Mouse (Mus musculus): ENCODE measurements around the gene Srd5a2.
"Not testable (repeated sequence)": the region's sequence is repeated elsewhere in the genome, so short reads cannot be mapped to it uniquely, and the experiment has no call there.

Srd5a2 gene

GRCm38 (mm10) chr17:74047210-74048082 is at the start of gene Srd5a2:
Gene Srd5a2, minus strand, starts transcription at chr17:74047916.
- DNase-seq, result no peak

DNA sequence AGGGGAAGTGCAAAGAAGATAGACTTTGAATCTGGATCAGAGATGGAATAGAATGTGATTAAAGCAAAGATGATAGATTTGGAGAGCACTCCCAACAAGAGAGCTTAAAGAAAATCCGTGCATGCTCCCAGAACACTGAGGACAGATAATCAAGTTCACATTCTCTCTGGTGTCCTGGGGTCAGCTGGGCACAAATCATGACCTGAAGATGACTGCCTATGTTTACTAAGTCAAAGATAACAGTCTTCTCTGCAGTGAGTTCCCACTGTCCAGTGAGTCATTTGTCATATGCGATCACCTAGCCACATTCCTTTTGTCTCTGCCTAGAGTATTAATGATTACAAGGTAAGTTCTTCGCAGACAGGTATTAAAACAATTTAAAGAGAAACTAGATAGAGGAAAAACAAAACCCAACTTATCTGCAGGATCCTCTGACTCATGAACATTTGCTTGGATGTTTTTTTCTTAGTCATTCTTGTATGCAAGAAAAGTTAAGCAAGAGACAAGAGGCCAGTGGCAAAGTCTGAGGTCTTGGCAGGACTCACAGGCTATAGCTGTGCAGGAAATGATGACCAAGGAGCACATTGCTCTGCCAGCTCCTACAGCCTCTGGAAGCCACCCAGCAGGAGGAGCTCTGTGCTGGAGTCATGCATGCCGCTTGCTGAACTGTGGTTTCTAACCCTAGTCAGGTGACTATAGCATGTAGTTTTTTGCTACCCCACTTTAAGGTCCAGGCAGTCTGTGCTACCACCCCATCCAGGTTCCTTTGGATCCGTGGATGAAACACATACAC is 41.4 kb upstream of the Srd5a2 start:
- no peak for DNase-seq

DNA sequence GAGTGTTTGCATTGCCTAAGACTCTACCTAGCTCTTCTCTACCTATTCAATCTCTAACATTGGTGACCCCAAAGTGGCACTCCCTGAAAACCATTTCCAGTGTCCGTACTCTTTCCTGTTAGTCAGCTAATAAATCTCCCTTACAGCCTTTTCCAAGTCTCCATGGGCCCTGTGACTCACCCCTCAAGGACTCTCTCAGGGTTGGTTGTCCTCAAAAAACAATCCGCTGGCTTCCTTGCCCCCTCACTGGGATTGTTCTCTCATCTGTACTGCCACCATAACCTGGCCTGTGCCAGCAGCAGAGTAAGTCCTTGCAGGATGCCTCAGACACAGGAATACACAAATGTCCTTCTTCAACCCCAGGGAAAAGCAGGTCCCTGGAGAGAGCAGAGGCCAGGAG is 40.3 kb upstream of the Srd5a2 start:
- no peak for DNase-seq

DNA sequence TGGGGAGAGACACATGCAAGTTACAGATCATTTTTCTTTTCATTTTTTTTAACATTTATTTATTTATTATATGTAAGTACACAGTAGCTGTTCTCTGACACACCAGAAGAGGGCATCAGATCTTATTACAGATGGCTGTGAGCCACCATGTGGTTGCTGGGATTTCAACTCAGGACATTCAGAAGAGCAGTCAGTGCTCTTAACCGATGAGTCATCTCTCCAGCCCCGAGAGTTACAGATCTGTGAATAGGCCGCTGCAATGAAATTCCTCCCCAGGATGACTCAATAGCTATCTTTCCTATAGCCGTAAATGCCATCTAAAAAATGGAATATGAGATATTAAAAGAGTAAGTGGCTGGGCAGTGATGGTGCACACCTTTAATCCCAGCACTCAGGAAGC is 35.7 kb upstream of the Srd5a2 start:
- no peak for DNase-seq

DNA sequence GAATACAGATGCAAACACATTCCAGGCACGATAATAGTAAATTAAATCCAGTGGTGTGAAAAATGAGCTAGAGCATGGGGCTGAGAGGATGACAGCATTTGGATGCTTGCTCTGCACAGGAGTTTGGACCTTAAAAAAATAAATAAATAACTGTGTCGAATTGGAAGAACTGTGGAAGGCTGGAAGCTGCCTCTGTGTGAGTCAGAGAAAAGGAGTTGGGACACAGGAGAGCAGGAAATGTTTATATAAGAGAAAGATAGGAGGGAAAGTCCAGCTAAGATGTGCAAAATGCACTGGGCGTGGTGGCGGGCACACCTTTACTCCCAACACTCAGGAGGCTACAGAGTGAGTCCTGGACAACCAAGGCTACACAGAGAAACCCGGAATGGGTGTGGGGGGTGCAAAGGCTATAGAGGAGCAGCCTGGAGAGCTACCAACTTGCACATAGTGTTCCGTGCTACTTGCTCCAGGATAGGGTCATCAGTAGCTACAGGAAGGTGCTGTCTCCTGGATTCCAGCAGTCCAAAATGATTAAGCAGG is 32.4 kb upstream of the Srd5a2 start:
- no peak for DNase-seq

GRCm38 (mm10) chr17:74078776-74079495 is 31.2 kb upstream of the Srd5a2 start:
- DNase-seq, result no peak

DNA sequence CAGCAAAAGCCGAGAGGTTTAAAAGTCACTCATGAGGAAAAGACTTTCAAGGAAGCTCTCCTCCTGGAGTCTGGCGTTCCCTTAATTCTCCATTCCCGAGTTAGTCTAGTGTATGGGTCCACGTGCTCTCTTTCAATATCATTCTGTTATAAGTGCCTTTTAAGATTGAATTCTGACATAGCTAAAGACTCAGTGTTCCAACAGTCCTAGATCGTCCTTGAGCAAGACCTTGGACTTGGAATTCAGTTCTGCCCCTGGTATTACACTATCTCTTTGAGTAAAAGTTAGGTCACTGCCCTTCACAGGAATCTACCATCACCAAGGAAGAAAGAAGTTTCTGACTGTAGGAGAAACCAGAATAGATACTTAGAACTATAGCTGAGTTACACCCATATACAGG is 25.4 kb upstream of the Srd5a2 start:
- not testable (repeated sequence) for DNase-seq

DNA sequence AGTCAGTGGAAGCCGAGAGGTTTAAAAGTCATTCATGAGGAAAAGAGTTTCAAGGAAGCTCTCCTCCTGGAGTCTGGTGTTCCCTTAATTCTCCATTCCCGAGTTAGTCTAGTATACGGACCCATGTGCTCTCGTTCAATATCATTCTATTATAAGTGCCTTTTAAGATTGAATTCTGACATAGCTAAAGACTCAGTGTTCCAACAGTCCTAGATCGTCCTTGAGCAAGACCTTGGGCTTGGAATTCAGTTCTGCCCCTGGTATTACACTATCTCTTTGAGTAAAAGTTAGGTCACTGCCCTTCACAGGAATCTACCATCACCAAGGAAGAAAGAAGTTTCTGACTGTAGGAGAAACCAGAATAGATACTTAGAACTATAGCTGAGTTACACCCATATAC is 15.0 kb upstream of the Srd5a2 start:
- DNase-seq, result not testable (repeated sequence)

DNA sequence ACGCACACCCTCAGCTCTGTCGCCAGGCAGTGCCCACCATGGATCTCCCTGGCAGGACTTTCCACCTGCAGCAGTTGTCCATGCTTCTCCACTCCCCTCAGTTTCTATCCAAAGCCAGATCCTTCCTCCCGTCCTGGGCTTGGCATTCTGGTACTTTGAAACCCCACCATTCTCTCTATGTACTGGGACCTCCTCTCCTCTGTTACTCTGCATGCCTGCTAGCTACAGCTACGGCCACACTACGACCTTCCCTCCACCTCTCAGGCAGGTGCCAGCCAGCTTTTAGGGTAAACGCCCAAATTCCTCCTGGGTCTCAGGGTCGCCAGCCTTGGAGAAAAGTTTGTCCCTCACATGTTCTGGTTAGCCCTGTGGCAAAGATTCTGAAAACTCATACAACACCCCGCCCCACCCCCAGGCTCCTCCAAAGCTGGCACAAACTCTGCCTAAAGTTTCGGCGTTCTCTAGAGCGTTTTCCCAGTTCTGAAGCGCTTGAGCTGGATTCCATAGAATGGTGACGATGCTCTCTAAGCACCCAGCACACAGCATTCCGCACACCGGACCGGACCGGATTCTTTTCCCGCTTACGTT is 607 bp upstream of the Srd5a2 start:
- no peak for DNase-seq

GRCm38 (mm10) chr17:74043754-74044153 is 4.0 kb downstream of the Srd5a2 start:
- DNase-seq, result no peak

GRCm38 (mm10) chr17:74020526-74021203 is 27.1 kb downstream of the Srd5a2 start:
- peak; percentile 64 to 69 for DNase-seq

DNA sequence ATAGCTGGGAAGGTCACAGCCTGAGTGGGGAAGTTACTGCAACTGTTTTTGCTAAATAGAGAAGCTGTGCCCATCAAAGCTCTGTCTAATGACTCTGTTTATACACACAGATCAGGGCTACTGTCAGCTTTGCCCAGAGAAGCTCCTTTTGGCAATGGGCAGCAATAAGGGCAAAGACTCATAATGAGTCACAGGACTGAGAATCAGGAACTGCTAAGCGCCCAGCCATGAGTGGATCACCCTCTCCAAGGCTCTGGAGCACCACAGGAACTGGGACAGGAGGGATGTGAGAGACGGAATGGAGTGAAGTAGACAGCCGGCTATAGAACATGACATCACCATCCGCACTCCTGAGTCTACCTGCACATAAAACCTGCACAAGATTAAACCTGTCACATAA is 29.4 kb downstream of the Srd5a2 start:
- DNase-seq, result no peak

DNA sequence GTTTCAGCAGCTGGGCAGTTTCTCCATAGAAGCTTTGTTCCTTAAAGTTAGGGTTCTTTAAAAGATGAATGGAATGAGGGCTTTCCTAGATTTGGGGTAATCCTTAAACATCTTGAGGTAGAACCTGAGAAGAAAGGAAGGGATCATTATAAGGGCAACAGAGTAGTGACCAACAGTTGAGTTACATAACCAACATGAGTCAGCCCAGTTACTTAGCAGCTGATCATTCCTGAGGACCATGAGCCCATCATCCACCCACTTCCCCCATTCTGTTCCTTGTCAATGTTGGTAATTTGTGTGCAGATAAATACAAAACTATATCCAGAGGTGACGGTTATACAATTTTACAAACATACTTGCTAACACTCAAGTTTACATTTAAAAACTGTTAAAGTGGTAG is 30.1 kb downstream of the Srd5a2 start:
- no peak for DNase-seq

GRCm38 (mm10) chr17:74015128-74015527 is 32.6 kb downstream of the Srd5a2 start:
- DNase-seq, result no peak

- DNase-seq, result no peak
Measured at GRCm38 (mm10) chr17:74008680-74009079, 39.0 kb downstream of the Srd5a2 start.

GRCm38 (mm10) chr17:74007001-74007400 is 40.7 kb downstream of the Srd5a2 start:
- no peak for DNase-seq

DNA sequence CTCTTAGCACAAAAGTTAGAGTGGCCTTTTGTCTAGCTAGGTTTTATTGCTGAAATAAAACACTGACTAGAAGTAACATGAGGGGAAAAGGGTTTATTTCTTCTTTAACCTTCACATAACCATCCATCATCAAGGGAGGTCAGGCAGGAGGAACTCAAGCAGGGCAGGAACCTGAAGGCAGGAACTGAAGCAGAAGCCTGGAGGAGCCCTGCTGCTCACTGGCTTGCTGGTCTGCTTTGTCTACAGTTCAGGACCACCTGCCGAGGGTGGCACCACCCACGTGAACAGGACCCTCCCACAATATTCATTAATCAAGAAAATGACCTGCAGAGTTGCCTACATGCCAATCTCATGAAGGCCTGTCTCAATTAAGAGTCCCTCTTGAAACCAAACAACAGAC is 45.3 kb downstream of the Srd5a2 start:
- DNase-seq, result no peak

- DNase-seq, result no peak
Measured at GRCm38 (mm10) chr17:73995907-73996645, 51.6 kb downstream of the Srd5a2 start.

GRCm38 (mm10) chr17:73991264-73991663 is 56.5 kb downstream of the Srd5a2 start:
- DNase-seq, result no peak

GRCm38 (mm10) chr17:73986571-73986970 is 61.1 kb downstream of the Srd5a2 start:
- DNase-seq, result no peak

DNA sequence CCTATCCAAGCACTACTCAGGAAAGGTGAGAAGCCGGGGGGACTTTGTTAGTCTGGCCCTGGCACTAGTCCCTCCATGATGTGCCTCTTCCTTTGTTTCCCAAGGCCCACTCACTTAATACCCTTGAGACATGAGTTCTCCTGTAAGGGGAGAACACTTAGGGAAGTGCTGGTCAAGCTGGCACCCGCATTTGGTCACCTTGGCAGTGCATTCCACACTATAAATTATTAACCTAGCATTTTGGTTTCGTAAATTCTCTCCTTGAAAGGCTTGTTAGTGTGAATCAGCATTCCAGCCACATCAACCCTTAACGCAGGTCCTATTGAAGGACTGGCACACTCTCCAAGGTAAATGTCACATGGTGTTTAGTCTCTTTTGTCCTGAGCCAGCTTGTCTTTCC is 61.8 kb downstream of the Srd5a2 start:
- DNase-seq, result no peak

Measured in thymus, postnatal 36 days (tissue).